Mouse (Mus musculus) megakaryocyte, embryonic 14.5 days (primary cell): ENCODE measurements around the gene Nde1.

Source experiments
- FLI1 ChIP-seq: IDR thresholded peaks from 2 replicates; pipeline ENCODE4 v1.6.1; 2012; ENCODE audit warnings: low read length, inconsistent platforms, mixed read lengths
- GATA1 ChIP-seq: IDR thresholded peaks from 3 replicates; pipeline ENCODE4 v1.6.1; 2012; ENCODE audit warnings: mixed read lengths, low read length, inconsistent platforms, borderline replicate concordance

GRCm38 (mm10) chr16:14135014-14135413, 28.1 kb upstream of the Nde1 start:
- TF ChIP-seq GATA1 (no peak), FLI1 (no peak)
